Mouse (Mus musculus) olfactory bulb, adult 2 months (tissue): ENCODE measurements around the gene Sel1l. TPM values are rescaled to one million over a fixed set of nuclear protein-coding genes. Genes with fewer than 3 reads are reported as not detected.

Experiments used
- H3K27ac ChIP-seq: fragments of 200-500 bp; 2 replicates; pipeline ENCODE4 v1.5.1; 2012; ENCODE audit warnings: low read depth, low read length; ENCODE audit not compliant: insufficient read depth
- H3K4me1 ChIP-seq: fragments of 200-500 bp; 2 replicates; pipeline ENCODE4 v1.6.1; 2012; ENCODE audit warnings: low read length; ENCODE audit not compliant: control insufficient read depth, insufficient read depth
- H3K4me3 ChIP-seq: fragments of 200-500 bp; 2 replicates; pipeline ENCODE4 v1.5.1; 2012; ENCODE audit warnings: mild to moderate bottlenecking, low read depth, low read length, moderate library complexity; ENCODE audit not compliant: insufficient read depth
- CTCF ChIP-seq: fragments of 200-500 bp; IDR thresholded peaks from 2 replicates; pipeline ENCODE4 v1.5.1; 2012; ENCODE audit warnings: low read depth, mild to moderate bottlenecking, low read length, moderate library complexity; ENCODE audit not compliant: insufficient read depth
- POLR2A ChIP-seq: fragments of 200-500 bp; IDR thresholded peaks from 2 replicates; pipeline ENCODE4 v1.6.1; 2012; ENCODE audit warnings: mild to moderate bottlenecking, low read depth, low read length, moderate library complexity; ENCODE audit not compliant: insufficient read depth
- WGBS: fragments of 180-500 bp; shearing (Covaris S2); methylation state at CpG from one replicate; pipeline ENCODE4 v1.1.7; 2018; 5-methylcytosine and 5-hydroxymethylcytosine counted together
- polyA plus RNA-seq: library from polyadenylated mRNA; stranded (reverse); fragments of >200 nt; gene quantifications from 2 replicates; pipeline ENCODE4 v1.2.4, GENCODE M21; 2012; ENCODE audit warnings: low replicate concordance; ENCODE audit not compliant: missing spikeins, insufficient read depth, insufficient read length

Sel1l gene
- polyA plus RNA-seq, 1 experiment: 256 TPM

- H3K27ac ChIP-seq: no peak overlapping the region
- WGBS: 81% methylated on average over 8 of the region's 8 CpGs
- H3K4me3 ChIP-seq: no peak overlapping the region
- TF ChIP-seq CTCF (no peak), POLR2A (no peak)
- H3K4me1 ChIP-seq: no peaks in the 10 kb centered on the region
Observed at GRCm38 (mm10) chr12:91854330-91854729, 5.4 kb upstream of the Sel1l start.

DNA sequence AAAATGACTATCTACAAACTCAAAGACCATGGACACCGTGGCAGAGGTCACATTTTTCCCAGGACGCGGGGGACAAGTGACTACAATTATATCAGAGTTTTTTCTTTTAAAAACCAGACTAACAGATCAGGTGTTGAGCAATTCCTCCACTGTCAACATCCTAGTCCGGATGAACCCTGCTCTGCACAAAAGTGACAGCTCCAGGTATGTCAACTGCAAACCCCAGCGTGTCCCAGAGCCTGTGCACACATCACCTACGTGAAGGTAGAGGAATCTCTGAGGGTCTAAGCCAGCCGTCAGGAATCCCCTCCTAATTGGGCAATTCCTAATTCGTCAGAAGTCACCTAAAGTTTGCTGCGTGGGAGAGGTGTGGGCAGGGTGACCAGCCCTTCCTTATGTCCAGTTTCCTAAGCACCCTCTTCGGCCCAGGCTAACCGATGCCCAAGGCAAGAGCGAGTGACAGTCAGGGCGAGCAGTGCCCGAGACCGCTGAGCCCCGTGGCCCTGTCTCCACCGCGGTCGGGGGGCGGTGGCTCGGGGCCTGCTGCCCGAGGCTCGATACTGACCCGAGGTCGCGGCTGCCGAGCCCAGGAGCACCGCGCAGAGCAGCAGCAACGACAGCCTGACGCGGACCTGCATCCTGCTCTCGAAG, 438 bp downstream of the Sel1l start:
- WGBS: 3% methylated on average over 33 of the region's 33 CpGs
- H3K27ac ChIP-seq: no peak overlapping the region; the same call in 1 of the 2 replicates
- H3K4me1 ChIP-seq: peaks cover 7% of the 10 kb centered on the region; the same call in 1 of the 2 replicates
- H3K4me3 ChIP-seq: peak overlapping the region; percentile 86
- no peak for TF ChIP-seq POLR2A
- TF ChIP-seq CTCF: no peak

GRCm38 (mm10) chr12:91846038-91846437, 2.9 kb downstream of the Sel1l start:
- Histone ChIP-seq H3K4me3 (no peak overlapping the region), H3K4me1 (peaks cover 7% of the 10 kb centered on the region; the same call in 1 of the 2 replicates), H3K27ac (no peak overlapping the region)
- no peak for TF ChIP-seq POLR2A
- no peak for TF ChIP-seq CTCF
- 89% methylated on average over 6 of the region's 6 CpGs for WGBS

GRCm38 (mm10) chr12:91845393-91845792, 3.6 kb downstream of the Sel1l start:
- Histone ChIP-seq H3K4me3 (no peak overlapping the region), H3K4me1 (peaks cover 7% of the 10 kb centered on the region; the same call in 1 of the 2 replicates), H3K27ac (no peak overlapping the region)
- WGBS: 70% methylated on average over 9 of the region's 9 CpGs
- TF ChIP-seq CTCF: no peak
- TF ChIP-seq POLR2A: no peak

GRCm38 (mm10) chr12:91844542-91844941, 4.4 kb downstream of the Sel1l start:
- H3K27ac ChIP-seq: no peak overlapping the region
- no peak overlapping the region for H3K4me3 ChIP-seq
- peaks cover 7% of the 10 kb centered on the region; the same call in 1 of the 2 replicates for H3K4me1 ChIP-seq
- TF ChIP-seq POLR2A (no peak), CTCF (no peak)
- 76% methylated on average over 4 of the region's 4 CpGs for WGBS

DNA sequence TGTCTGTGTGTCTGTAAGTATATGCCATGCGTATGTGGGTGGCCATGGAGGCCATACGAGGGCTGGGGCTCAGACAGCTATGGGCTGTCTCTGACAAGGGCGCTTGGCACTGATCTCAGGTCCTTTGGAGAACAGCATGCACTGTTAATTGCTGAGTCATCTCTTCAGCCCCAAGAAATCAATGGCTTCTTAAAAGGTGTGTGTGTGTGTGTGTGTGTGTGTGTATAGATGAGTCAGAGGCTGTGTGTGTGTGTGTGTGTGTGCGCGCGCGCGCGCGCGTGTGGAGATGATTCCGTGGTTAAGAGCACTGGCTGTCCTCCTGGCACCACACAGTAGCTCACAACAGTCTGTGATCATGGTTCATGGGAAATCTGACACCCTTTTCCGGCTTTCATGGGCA, 5.1 kb downstream of the Sel1l start:
- WGBS: 71% methylated on average over 13 of the region's 13 CpGs
- H3K4me1 ChIP-seq: peaks cover 7% of the 10 kb centered on the region; the same call in 1 of the 2 replicates
- no peak for TF ChIP-seq POLR2A
- TF ChIP-seq CTCF: no peak
- no peak overlapping the region for H3K27ac ChIP-seq
- H3K4me3 ChIP-seq: no peak overlapping the region

DNA sequence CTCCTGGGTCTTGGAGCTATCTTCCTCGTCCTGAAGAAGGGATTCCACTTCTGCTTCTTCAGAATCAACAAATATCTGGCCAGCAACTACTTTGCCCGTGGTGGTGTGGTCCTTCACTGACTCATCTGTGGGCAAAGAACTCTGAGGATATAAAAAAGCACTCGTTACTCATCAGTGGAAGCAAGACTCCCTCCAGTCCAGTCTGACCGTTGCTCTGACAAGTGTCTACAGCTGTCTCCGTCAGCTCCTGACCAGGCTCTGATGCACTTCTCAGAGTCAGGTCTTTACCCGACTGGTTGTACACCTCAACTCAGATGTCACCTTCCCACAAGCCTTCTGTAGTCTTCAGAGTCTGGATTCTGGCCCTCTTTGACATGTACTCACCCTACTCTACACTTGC, 7.2 kb downstream of the Sel1l start:
- TF ChIP-seq CTCF (no peak), POLR2A (no peak)
- Histone ChIP-seq H3K4me3 (no peak overlapping the region), H3K27ac (no peak overlapping the region), H3K4me1 (peaks cover 7% of the 10 kb centered on the region; the same call in 1 of the 2 replicates)
- WGBS: 85% methylated on average over 6 of the region's 6 CpGs

GRCm38 (mm10) chr12:91838261-91838660, 10.7 kb downstream of the Sel1l start:
- Histone ChIP-seq H3K4me1 (no peaks in the 10 kb centered on the region), H3K4me3 (no peak overlapping the region), H3K27ac (no peak overlapping the region)
- TF ChIP-seq POLR2A: no peak
- WGBS: 85% methylated on average over 7 of the region's 7 CpGs

DNA sequence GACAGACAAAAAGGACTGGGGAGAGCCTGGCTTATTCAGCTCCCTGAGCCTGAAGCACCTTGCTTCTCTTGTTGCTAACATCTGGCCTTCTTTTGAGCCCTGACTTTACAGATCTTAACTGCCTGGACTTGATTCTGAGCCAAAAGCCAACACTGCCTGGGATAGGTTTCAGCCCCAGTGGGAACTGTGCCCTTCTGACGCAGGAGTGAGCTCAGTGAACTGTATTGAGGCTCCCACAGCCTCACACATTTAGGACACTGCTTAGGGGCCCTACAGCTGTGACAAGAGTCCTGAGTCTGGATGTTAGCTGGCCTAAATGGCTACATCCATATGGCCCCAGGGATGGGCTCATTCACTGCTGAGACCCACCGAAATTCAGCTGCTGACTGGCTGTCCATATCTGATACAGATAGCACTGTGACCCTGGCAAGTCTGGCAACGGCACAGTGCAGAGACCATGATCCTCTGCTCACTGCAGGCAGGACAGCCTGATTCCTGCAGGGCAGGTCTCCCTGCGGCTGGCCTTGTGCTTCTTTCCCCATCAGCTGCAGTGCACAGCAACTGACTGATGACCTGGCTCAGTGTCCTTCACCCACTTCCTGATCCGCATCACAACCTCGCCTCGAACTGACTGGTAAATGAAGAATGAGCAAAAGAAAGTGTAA, 11.4 kb downstream of the Sel1l start:
- WGBS: 92% methylated on average over 7 of the region's 7 CpGs
- Histone ChIP-seq H3K27ac (no peak overlapping the region), H3K4me1 (no peaks in the 10 kb centered on the region), H3K4me3 (no peak overlapping the region)
- TF ChIP-seq POLR2A: no peak
- no peak for TF ChIP-seq CTCF

- TF ChIP-seq POLR2A (no peak), CTCF (no peak)
- no peaks in the 10 kb centered on the region for H3K4me1 ChIP-seq
- no peak overlapping the region for H3K4me3 ChIP-seq
- WGBS: 78% methylated on average over 5 of the region's 5 CpGs
- H3K27ac ChIP-seq: no peak overlapping the region
Observed at GRCm38 (mm10) chr12:91833939-91834333, 15.0 kb downstream of the Sel1l start.
